Mouse (Mus musculus) lung, postnatal 4 days (tissue): ENCODE measurements around the gene Stum.
"Not testable (repeated sequence)": the region's sequence is repeated elsewhere in the genome, so short reads cannot be mapped to it uniquely, and the experiment has no call there.

Experiments
- DNase-seq, 2 experiments: peaks; one replicate each; pipeline ENCODE4 v3.0.0; 2021

Stum gene

DNA sequence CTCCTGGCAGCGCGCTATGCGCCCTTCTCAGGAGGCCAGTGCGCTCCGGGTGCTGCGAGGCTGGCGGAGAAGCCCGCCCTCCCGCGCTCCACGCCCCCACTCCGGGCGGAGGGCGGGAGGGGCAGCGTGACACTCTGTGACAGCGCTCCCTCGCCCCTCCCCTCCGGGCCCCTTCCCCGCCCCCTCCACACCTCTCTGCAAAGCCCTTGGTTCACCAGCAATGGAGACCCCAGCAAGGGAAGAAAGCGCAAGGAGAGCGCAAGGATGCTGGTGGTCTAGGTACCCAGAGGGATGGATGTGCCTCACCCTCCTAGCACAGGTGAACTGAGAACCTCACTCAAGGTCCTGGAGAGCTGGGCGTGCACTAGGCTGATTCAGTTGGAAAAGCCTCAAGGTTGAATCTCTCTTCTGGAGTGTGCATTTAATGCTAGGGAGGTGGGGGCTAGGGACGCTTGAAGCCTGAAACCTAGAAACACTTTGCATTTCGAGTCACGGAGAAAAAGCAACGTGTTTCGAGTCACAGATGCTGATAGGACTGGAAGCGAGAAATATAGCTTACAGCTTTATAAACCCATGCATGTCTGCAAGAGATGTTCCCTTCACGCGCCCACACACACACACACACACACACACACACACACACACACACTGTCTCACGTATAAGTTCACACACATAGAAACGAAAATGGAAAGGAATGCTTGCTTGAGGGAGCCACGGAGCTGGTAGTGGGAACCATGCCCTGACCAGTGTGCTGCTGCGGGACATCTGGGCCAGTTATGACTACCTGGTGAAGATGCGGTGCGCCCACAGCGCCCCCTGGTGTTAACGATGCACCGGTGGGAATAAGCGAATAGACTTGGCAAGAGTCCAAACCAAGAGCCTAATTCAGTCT is at the start of gene Stum:
Gene Stum (minus strand): TSS at position 106 of the 893 bp plus-strand sequence.
- DNase-seq = peak; percentile 73 to 81

DNA sequence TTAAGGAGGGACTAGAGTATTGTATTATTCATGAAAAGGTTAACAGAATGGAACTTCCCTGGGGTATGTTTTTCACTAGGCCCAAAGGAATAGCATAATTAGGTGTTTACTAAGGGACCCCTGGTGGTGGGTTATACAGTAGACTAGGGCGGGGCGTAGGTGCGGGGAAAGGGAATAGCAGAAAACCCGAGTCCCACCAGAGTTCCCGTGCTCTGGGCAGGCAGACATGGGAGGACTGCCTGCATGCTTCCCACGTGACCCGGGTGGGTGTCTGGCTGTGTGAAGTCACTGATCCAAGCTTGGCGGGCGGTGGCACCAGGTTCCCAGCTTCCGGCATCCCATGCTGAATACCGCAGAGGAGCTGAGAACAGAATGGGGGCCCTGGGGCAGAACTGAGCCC is 49.4 kb upstream of the Stum start:
- DNase-seq = no peak

DNA sequence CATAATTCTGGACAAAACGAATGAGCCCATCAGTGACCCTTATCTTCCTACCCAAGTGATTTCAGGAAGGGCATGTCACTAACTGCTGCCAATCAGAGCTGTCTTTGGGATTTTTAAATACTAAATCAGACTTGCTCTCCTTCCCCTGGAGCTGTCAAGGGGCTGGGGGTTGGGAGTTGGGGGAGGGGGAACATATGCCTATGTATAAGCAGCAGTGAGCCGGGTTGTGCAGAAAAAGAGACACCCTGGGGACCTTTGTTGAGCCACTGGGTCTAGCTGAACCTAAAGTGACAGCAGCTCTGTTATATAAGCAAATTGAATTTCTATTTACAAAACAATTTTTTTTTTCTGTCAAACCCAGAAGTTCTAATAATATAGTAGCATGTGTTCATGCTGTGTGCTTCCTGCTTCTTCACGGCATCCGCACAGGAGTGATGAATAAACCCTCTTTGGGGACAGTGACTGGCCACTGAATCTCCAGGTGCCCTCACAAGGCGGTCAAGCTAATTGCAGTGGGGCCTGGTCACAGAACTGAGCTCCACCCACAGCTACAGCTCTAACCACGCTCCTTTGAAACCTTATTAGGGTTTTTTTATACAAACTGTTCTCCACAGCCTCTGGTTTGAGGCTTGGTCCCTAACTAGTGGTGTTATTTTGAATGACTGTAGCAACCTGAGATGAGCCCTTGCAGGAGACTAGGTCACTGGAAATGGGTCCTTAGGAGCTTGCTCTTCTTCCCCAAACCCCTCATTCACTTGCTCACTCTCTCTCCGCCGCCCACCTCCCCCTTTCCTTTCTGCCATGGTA is 47.4 kb upstream of the Stum start:
- DNase-seq = no peak

DNA sequence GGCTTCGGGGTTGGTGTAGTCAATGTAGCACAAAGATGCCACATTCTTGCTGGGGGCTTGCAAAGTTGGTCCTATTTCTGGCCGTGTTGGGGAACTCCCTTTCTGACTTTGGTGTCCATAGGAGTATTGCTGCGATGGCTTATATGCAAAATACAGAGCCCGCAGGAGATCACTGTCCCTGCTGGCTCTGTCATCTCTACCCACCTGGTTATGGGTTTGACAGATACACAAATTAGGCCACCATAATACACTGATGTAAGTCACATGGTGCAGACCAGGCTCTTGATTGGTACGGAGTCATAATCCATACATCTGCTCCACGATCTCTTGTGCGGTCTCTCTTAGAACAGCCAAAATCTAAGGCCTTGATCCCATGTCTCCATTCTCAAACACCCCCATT is 46.5 kb upstream of the Stum start:
- no peak for DNase-seq

DNA sequence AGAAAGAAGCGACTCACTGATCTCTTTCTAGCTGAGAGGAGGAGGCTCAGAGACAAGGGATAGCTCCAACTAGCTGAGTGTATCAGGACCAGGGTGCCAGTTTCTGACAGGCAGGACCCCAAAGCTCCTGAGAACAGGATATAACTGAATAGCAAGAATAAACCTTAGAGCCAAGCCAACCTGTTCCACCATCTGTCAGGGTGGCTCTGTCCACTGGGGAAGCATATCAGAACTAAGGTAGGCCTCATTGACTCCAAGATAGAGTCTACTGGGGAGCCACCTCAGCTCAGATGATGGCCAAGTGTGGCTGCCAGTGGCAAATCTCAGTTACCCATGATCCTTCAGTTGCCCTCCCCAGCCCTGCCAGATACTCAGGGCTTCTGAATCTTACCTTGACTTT is 42.0 kb upstream of the Stum start:
- DNase-seq = no peak

DNA sequence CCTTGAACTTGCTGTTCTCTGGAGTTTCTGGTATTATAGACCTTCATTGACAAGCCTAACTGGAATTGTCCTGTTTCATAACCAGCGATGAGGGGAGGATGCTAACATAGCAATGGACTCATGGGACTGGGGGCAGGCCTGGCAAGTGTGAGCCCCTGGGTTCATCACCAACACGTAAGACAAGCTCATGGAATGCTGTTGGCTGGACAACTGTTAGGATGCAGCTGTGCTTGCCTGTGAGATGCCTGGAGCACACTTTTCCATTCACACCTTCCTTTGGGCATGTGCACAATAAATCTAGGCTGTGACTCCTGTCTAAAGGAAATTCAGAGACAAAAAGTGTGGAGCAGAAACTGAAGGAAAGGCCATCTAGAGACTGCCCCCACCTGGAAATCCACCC is 40.0 kb upstream of the Stum start:
- no peak for DNase-seq

DNA sequence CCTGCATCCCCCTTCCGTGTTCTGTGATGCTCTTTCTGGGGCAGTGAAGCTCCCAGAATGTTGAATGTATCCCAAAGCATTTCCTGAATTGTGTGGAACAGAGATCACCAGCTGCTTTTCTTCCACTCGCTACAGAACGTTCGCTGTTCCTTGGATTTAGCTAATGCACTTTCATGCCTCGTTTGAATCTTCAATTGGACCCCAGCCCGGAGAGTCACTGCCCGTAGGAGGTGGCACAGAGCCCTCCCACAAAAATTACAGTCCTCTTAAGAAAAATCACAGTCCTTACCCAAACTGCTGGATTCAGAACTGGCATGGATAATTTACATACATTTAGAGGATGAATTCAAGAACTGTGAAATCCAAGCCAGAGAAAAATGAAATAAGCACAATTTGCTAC is 36.9 kb upstream of the Stum start:
- DNase-seq = no peak

DNA sequence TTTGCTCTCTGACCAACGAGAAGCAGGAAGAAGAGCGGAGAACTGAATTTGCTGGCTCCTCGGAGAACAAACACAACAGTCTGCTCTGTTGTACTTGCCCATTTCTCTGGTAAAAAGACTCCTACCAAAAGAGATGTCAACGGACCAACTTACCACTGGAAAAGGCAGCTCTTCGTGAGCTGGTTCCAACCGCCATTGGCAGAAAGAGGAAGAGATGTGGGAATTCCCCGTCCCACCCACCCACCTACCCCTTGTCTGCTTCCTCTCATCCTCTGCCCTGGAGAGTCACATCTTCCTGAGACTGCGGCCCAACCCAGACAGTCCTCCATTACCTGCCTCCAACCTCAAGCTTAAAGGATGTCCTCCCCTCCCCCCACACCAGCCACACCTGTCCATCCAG is 36.2 kb upstream of the Stum start:
- no peak for DNase-seq

DNA sequence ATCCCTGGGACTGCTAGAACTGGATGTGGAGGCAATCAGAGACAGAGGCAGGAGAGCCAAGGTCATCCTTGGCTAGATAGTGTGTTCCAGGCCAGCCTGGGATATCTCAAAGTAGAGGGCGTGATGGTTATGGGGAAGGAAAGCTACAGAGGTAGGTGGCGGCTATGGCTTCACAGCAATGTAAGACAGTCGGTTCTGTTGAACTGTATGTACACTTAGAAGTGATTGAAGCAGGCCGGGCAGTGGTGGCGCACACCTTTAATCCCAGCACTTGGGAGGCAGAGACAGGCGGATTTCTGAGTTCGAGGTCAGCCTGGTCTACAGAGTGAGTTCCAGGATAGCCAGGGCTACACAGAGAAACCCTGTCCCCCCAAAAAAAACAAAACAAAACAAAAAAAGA is 35.6 kb upstream of the Stum start:
- DNase-seq = not testable (repeated sequence)

DNA sequence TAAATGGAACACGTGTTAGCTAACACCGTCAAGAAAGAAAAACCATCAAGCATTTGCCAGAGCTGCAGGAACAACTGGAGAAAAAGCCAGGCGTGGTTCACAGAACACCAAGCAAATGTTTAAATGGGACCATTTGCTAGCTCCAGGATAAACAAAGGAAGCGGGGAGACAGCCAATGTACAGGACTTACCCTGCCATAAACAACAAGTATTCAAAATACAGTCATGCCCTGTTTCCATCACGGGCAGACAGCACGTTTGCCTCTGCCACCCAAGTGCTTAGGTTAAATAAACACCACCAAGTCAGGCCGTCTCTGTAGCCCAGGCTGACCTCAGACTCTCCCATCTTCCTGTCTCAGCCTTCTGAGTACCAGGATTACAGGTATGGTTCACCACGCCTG is 35.1 kb upstream of the Stum start:
- DNase-seq = peak; percentile 22 to 32

DNA sequence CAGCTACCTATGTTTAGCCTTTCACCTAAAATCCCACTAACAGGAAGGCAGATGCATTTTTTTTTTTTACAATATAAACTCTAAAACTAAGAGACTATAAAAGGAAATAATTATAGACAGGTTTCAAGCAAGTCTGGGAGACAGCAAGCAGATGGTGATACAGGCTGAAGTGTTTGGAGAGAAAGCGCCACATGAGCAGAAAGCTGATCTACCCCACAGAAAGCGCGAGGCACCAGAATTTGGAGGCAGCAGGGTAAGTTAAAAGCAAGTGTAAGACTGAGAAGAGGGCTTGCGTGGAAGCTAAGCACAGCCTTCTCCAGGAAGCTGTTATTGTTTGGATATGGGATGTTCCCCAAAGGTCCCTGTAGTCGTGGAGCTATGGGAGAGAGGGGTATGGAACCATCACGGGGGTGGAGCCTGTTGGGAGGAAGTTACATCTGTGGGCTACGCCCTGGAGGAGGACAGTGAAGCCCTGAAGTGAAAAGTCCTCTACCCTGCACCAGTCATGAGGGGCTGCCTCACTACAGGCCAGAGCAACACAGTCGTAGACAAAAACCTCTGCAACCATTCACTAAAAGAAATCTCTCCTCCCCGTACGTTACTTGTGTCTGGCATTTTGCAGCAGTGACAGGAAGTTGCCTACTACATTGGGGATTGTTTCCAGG is 34.2 kb upstream of the Stum start:
- DNase-seq = peak in 1 of 2 experiments; percentile 30

DNA sequence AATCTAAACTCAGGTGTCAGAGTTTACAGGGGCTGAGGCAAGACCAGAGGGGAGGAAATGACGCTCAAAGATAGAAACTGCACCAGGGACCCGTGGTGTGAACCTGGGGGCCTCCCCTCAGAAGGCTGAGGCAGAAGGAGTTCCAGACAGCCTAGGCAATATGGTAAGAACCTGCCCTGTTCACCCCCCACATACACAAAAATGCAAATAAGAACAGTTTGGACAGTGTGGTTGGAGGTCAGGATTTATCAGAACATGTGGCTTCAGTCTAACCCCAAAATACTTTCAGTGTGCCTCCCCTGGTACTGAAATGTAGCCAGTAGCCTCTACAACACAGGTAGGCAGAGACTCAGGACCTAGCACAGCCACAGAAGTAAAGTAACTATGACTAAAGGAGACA is 30.8 kb upstream of the Stum start:
- DNase-seq = no peak

DNA sequence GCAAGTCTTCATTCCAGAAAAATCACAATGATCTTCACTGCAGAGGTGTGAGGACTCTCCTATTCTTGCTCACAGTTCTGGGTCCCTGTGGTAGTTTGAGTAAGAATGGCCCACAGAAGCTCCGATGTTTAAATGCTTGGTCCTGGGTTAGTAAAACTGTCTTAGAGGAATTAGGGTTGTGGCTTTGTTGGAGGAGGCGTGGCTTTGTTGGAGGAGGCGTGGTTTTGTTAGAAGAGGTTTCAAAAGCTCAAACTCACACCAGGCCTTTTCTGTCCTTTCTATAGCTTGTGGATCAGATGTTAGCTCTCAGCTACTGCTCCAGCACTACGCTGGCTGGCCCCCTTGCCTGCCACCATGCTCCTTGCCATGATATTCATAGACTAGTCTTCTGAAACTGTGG is 27.6 kb upstream of the Stum start:
- DNase-seq = no peak

DNA sequence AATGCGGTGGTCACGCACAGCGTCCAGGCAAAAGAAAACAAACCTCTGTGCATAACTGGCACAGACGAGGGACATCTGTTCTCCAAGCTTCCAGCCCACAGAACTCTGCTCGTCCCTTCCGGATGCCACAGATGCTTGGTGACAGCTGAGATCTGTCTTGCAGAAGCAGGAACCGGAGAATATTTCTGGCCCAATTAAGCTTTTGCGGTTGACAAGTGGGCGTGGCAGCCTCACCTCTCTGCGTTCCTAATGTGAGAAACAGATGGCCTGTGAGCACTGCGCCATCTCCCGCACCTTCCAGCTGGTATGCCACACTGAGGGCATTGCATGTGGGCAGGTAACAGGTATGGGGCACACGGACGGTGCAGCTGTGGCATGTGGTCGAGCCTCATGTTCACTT is 27.1 kb upstream of the Stum start:
- peak; percentile 39 to 74 for DNase-seq

DNA sequence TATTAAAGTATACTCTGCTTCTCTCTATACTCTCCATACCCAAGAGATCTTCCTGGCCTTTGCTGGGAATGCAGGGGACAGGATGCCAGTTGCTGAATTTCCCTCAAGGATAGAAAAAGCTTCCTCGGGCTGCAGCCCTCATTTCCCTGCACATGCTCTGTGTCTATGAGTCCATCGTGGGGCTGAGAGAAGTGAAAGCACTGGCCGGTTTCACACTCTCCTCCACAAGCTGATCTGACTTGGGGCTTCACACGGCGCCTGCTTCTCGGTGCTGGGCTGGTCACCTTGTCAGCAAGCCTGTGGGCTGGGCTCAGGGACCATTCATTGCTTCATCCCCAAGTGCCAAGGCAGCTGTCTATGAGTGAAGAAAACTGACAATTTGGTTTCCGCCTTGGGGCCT is 25.4 kb upstream of the Stum start:
- no peak for DNase-seq

DNA sequence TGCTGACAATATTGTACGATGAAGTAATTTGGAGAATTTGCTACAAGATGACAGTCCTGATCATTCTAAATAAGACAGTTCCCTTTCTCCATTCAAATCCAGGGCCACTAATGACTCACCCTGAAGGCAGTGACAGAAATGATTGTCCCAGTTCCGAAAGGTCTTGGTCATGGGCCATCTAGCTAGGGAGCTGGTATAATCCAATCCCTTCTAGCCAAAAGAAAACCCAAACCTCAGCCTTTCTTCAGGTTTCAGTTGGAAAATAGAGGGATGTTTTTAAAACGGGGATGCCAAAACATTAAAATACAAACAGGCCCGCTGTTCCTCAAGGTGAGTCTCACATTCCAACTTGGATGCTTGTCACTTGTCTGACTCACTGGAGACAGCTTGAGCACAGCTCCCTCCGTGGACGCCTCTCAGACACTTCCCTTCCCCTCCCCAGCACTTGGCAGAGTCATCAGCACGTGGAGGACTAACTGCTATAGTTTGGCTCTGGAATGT is 24.0 kb upstream of the Stum start:
- DNase-seq = no peak

DNA sequence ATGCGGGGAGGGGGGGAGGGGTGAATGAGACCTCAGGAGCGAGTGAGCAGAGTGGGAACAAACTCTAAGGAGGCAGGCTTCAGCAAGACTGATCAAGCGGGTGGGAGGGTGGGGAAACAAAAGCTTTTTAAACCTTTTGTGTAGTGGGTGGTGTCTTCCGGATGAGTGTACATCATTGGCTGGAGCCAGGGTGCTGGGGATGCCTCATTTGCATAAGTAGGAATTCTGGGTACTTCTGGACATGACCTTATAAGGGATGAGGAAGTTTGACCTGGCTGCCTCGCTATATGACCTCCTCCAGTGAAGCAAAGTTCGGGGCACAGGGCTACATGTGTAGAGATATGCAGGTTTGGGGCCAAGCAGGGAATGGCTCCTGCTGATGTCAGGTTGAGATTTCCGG is 23.0 kb upstream of the Stum start:
- DNase-seq = no peak

DNA sequence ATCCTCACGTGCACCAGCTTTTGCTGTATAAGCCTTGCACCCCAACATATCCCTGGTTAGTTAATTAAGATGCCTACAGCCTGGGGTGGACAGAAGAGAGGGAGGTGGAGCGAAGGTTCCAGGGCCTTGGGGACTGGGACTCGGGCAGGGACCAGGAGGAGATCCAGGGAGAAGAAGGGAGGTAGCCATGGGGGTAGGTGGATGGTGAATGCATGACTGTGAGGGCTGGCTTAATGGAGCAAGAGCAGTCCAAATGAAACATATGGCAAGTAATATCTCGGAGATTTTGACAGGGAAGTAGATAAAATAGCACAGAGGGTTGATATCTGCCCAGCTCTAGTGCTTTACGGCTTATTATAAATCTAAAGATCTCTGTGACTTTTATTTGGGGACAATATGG is 21.6 kb upstream of the Stum start:
- no peak for DNase-seq

DNA sequence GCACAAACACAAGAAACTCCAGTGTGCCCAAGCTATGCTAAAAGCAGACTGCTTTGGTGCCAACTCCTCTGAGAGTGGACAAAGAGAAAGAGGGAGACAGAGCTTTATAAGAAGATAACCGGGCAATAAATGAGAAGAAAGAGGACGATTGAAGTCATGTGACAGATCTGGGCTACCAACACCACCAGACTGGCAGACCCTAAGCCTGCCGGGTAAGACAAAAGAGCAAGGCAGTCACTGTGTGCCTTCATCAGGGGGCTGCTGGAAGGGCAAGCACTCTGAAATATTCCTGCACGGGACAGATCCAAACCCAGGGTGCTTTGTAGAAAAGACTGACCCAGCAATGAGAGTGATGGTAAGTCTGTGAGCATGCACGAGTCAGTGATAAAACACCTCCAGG is 20.2 kb upstream of the Stum start:
- DNase-seq = no peak

DNA sequence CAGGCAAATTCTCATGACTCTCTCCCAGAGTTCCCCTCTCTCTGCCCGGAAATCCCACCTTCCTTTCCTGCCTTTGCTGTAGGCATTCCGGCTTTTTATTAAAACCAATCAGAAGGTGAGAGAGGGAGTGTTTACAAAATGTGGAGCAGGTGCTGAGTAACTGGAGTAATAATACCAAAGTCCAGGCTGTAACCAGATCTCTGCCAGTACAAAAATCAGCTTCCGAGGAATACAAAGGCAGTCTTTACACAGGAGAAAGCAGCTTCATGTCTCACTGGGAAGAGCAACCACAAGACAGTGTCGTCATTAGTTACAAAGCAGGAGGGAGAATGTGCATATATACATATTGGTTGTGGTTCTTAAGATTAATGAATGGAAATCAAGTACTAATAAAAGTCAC is 19.3 kb upstream of the Stum start:
- no peak for DNase-seq

DNA sequence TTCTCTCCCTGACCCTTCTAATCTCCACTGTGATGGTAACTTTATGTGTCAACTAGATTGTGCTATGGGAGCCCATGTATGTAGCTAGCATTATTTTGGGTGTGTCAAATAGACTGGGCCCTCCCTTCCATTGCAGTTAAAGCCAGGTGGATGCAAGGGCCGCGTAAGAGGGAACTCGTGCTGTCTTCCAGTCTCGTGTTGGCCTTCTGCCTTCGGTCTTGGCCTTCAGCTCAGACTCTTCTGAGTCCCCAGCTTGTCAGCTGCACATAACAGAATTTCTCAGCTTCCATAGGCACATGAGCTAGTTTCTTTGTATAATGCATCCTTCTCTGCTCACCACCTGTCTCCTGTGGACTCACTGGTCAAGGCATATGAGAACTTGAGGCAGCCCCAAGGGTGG is 17.3 kb upstream of the Stum start:
- DNase-seq = no peak

DNA sequence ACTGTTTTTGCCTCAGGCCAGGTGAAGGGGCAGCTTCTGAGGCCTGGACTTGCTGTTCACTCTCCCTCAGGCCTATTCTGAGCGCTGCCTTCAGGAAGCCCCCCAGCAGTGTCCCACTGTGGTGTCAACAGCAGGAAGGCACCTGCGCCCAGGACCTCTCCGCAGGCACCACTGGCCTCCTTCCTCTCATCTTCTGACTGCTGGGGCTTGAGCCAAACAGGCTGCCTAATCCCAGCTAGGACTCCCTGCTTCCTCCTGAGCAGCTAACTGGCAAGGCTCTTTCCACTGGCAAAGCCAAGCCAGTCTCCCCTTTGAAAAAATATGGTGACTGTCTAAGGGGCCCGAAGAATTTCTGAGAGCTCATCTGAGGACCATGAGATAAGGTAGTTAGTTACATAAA is 16.9 kb upstream of the Stum start:
- no peak for DNase-seq

DNA sequence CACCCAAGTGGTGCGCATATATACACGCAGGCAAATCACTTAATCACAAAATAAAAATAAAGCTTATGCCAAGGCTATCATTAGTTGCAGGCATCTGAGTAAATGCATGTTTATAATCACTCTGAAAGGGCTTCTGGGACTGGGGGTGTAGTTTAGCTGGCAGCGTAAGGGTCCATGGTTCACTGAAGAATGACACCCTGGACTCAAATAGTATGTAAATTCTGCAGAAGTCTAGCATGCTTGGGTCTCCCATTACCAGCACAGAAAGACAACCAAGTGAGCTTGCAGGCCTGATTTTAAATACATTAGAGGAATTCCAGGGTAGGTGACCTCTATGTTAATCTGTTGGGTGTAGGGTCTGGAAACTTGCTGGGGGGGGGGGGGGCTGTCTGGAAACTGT is 16.5 kb upstream of the Stum start:
- DNase-seq = no peak

DNA sequence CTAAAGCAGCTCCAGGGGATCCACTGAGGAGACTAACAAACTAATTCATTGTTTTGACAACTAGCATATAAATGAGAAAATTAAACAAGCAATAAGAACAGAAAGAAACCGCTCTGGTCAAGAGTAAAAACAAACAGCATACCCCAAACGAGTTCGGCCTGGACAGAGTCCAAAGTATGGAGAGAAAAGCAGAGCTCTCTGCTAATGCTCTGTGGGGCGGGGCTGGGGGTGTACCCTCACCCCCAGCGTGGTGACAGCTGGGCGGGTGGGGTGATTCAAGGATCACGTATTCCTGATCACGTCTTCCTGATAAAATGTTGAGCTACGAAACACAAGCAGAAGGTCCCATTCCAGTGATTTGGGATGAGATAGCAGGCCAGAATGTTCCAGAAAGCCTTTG is 9.5 kb upstream of the Stum start:
- DNase-seq = peak in 1 of 2 experiments; percentile 36
